Mouse (Mus musculus) hindbrain, embryonic 13.5 days (tissue): ENCODE results near the gene Rnf41. TPM values are rescaled to one million over a fixed set of nuclear protein-coding genes. Genes with fewer than 3 reads are reported as not detected.

Experiments used
- ATAC-seq: fragments of 200-750 bp; cut with Nextera tagmentation; 2 replicates; pipeline ENCODE4 v1.8.0; 2017; ENCODE audit warnings: moderate TSS enrichment; ENCODE audit not compliant: low FRiP score
- H3K27ac ChIP-seq: fragments of 300-500 bp; sonication (generic); 2 replicates; pipeline ENCODE4 v1.5.1; 2015; ENCODE audit warnings: inconsistent platforms, mild to moderate bottlenecking, moderate library complexity
- H3K27me3 ChIP-seq: fragments of 300-500 bp; sonication (generic); 2 replicates; pipeline ENCODE4 v1.6.1; 2015; ENCODE audit warnings: mild to moderate bottlenecking, inconsistent platforms
- H3K36me3 ChIP-seq: fragments of 300-500 bp; sonication (generic); 2 replicates; pipeline ENCODE4 v1.6.1; 2015; ENCODE audit warnings: mild to moderate bottlenecking, inconsistent platforms
- H3K4me1 ChIP-seq: fragments of 300-500 bp; sonication (generic); replicated peaks from 2 replicates; pipeline ENCODE4 v1.6.1; 2015; ENCODE audit warnings: inconsistent platforms
- H3K4me2 ChIP-seq: fragments of 300-500 bp; sonication (generic); 2 replicates; pipeline ENCODE4 v1.6.1; 2015; ENCODE audit warnings: inconsistent platforms, mild to moderate bottlenecking, moderate library complexity
- H3K4me3 ChIP-seq: fragments of 300-500 bp; sonication (generic); 2 replicates; pipeline ENCODE4 v1.5.1; 2015; ENCODE audit warnings: mild to moderate bottlenecking, inconsistent platforms
- H3K9ac ChIP-seq: fragments of 300-500 bp; sonication (generic); 2 replicates; pipeline ENCODE4 v1.6.1; 2015; ENCODE audit warnings: mild to moderate bottlenecking, inconsistent platforms
- H3K9me3 ChIP-seq: fragments of 300-500 bp; sonication (generic); 2 replicates; pipeline ENCODE4 v1.6.1; 2016; ENCODE audit warnings: inconsistent platforms
- WGBS: fragments of 180-500 bp; shearing (Covaris S2); methylation state at CpG from one replicate; pipeline ENCODE4 v1.1.7; 2015; 5-methylcytosine and 5-hydroxymethylcytosine counted together
- polyA plus RNA-seq: library from polyadenylated mRNA; unstranded; fragments of >200 nt; fragmentation: Nextera tagmentation; extraction: Ambion mirVana; gene quantifications from 2 replicates; pipeline ENCODE4 v1.2.1, GENCODE M21; 2015

Rnf41 gene
- polyA plus RNA-seq, 1 experiment from 2014 or later, result 81.9 TPM

DNA sequence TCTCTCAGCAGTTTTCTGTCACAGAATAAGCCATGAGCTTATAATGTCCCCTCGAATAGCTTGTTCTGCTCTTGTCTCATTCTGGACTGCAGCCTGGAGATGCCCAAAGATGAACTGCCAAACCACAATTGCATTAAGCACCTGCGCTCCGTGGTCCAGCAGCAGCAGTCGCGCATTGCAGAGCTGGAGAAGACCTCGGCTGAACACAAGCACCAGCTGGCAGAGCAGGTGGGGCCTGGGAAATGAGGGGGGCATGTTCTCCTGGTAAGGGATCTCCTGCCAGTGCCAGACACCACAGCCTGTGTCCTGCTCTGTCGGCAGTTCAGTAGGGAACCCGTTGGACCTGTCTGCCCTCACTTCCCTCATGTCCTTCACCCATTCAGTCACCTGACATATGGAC lies 24.9 kb downstream of the Rnf41 start:
- no peak for ATAC-seq
- H3K36me3 ChIP-seq, result peaks cover 71% of the 10 kb centered on the region
- 75% methylated on average over 8 of the region's 8 CpGs for WGBS

DNA sequence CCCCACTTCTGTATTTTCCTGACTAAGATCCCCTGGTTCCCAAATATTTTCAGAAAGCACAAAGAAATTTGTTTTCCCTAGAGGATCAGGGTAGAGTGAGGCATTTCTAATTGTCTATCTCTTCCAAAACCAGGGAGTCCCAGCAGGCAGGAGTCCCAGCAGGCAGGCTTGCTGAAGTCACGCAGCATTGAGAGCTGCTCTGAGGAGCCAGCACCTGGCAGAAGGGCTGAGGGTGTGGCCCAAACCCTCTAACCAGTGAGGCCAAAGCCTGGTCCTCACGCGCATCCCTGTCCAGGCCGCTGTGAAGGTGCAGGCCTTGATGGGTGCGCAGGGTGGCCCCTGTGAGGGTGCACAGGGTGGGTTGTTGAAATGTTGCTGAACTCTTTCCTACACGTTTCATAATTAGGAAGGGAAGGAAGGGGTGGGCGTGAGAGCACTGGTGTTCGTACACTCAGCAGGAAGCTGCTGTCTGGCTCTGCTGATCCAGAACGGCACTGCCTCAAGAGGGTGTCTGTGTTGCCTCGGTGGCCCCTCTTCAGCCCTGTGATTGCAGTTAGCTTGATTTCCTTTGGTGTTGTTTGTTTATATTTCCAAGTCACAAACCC lies 27.3 kb downstream of the Rnf41 start:
- Histone ChIP-seq H3K9me3 (no peaks in the 10 kb centered on the region), H3K4me1 (peaks cover 16% of the 10 kb centered on the region), H3K27me3 (no peaks in the 10 kb centered on the region), H3K4me2 (no peak overlapping the region), H3K36me3 (peaks cover 76% of the 10 kb centered on the region), H3K9ac (no peak overlapping the region), H3K4me3 (no peak overlapping the region), H3K27ac (no peak overlapping the region)
- no peak for ATAC-seq
- 91% methylated on average over 10 of the region's 10 CpGs for WGBS

More for the DNA sequence above, 24.9 kb downstream of the Rnf41 start:
- Histone ChIP-seq H3K4me1 (peaks cover 16% of the 10 kb centered on the region), H3K9me3 (no peaks in the 10 kb centered on the region), H3K4me3 (no peak overlapping the region), H3K27me3 (no peaks in the 10 kb centered on the region), H3K4me2 (no peak overlapping the region), H3K9ac (no peak overlapping the region), H3K27ac (peak overlapping the region; percentile 69)

DNA sequence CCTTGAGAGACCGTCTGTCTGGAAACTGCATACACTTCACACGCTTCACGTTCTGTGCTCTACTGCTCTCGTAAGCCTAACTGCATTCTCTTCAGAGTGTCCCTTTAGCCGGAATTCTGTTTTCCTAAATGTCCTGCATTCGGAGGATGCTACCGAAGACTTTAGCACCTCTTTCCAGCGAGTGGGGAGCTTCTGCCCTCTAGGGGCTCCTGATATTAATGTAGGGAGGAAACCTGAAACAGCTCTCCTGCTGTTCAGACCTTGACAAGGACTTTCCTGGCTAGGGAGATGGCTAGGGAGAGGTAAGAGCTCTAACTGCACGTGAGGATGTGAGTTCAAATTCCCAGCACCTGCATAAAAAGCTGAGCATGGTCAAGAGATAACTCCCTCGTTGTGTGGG lies 28.9 kb downstream of the Rnf41 start:
- H3K4me1 ChIP-seq, result peaks cover 7% of the 10 kb centered on the region
- H3K27me3 ChIP-seq, result no peaks in the 10 kb centered on the region
- no peak overlapping the region for H3K4me3 ChIP-seq
- H3K4me2 ChIP-seq, result no peak overlapping the region
- no peak overlapping the region for H3K27ac ChIP-seq
- WGBS, result 65% methylated on average over 10 of the region's 10 CpGs
- ATAC-seq, result no peak
- no peaks in the 10 kb centered on the region for H3K9me3 ChIP-seq
- H3K9ac ChIP-seq, result no peak overlapping the region
- peaks cover 67% of the 10 kb centered on the region for H3K36me3 ChIP-seq

DNA sequence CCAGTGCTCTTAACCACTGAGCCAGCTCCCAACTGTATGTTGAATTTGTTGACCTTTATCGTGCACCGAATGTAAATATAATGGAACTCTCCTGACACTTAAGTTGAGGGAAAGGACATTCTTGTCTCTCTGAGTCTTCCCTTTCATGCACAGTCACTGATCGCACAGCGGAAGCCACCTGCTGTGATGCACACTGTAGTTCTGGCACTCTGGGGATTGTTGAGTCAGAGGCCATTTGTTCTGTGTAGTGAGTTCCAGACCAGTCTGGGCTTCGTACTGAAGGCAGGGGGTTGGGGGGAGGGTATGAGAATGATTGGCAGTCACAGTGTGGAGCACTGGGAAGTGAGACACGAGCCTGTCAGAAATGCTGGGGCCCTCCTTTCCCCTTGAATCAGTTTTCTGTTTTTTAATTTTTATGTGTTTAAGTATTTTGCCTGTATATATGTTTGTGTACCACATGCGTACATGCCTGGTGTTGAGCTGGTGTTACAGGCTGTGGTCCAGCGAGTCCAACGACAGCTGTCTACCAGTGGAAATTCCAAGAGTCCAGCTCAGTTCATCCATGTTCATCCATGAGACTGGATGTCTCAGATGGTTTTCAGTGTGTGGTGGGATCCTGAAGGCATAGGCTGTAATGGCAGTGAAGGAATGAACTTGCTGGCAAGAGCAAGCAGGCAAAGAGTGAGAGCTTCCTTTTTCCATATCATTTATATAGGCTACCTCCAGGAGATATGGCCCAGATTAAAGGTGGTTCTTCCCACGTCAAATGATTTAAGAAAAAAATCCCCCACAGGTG lies 30.1 kb downstream of the Rnf41 start:
- Histone ChIP-seq H3K9me3 (no peaks in the 10 kb centered on the region), H3K36me3 (peaks cover 56% of the 10 kb centered on the region), H3K27me3 (no peaks in the 10 kb centered on the region), H3K4me1 (no peaks in the 10 kb centered on the region), H3K4me2 (no peak overlapping the region), H3K9ac (no peak overlapping the region), H3K4me3 (no peak overlapping the region), H3K27ac (no peak overlapping the region)
- ATAC-seq, result no peak
- WGBS, result 83% methylated on average over 10 of the region's 10 CpGs

DNA sequence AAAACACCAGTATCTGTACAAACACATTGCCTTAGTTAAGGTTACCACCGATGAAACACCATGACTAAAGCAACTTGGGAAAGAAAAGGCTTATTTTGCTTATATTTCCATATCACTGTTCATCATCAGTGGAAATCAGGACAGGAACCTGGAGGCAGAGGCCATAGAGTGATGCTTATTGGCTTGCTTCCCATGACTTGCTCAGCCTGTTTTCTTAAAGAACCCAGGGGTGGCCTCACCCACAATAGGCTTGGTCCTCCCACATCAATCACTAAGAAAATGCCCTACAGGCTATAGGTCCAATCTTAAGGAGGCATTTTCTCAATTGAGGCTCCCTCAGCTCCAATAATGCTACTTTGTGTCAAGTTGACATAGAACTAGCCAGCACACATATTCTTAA lies 31.3 kb downstream of the Rnf41 start:
- ATAC-seq, result no peak
- H3K4me2 ChIP-seq, result no peak overlapping the region
- H3K36me3 ChIP-seq, result peaks cover 46% of the 10 kb centered on the region
- no peaks in the 10 kb centered on the region for H3K27me3 ChIP-seq
- H3K9ac ChIP-seq, result no peak overlapping the region
- WGBS, result 86% methylated on average over 1 of the region's 1 CpGs
- H3K4me1 ChIP-seq, result no peaks in the 10 kb centered on the region
- no peak overlapping the region for H3K27ac ChIP-seq
- H3K4me3 ChIP-seq, result no peak overlapping the region
- H3K9me3 ChIP-seq, result no peaks in the 10 kb centered on the region

DNA sequence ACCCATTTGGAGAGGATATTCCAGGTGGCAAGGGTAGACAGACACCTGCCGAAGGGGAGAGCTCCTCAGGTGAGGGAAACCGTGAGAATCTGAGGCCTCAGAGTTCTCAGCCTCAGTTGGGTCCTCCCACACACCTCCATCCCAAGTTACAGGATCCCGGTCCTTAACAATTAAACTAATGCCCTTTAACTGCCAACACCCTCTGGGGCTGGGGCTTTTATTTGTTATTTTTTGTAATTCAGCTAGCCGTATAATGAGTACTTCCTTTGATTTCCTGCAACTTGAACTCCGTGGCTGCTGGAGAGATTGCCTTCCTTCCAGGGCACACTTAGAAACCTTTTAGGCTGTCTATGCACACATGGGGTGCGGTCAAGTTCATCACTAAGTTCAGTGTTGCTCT lies 32.9 kb downstream of the Rnf41 start:
- ATAC-seq, result no peak
- no peak overlapping the region for H3K27ac ChIP-seq
- 82% methylated on average over 6 of the region's 6 CpGs for WGBS
- no peak overlapping the region for H3K9ac ChIP-seq
- peaks cover 32% of the 10 kb centered on the region for H3K36me3 ChIP-seq
- no peaks in the 10 kb centered on the region for H3K4me1 ChIP-seq
- no peak overlapping the region for H3K4me2 ChIP-seq
- H3K4me3 ChIP-seq, result no peak overlapping the region
- no peaks in the 10 kb centered on the region for H3K27me3 ChIP-seq
- no peaks in the 10 kb centered on the region for H3K9me3 ChIP-seq

DNA sequence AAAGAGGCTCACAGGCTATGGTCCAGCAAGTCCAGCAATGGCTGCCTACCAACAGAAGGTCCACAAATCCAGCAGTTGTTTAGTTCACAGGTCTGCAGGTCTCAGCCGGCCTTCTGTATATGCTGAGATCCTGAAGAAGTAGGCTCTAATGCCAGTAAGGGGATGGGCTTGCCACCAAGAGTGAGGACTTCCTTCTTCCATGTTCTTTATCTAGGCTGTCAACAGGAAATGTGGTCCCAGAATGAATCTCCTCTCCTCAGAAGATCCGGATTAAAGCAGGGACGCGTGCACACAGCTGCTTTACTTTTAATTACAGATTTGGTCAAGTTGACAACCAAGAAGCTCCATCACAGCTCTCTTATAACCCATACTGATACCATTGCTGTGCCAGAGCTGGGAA lies 34.0 kb downstream of the Rnf41 start:
- no peak overlapping the region for H3K27ac ChIP-seq
- ATAC-seq, result no peak
- 82% methylated on average over 4 of the region's 4 CpGs for WGBS
- peaks cover 21% of the 10 kb centered on the region for H3K36me3 ChIP-seq
- H3K9ac ChIP-seq, result no peak overlapping the region
- H3K9me3 ChIP-seq, result no peaks in the 10 kb centered on the region
- no peak overlapping the region for H3K4me3 ChIP-seq
- H3K4me2 ChIP-seq, result no peak overlapping the region
- H3K27me3 ChIP-seq, result no peaks in the 10 kb centered on the region
- no peaks in the 10 kb centered on the region for H3K4me1 ChIP-seq

DNA sequence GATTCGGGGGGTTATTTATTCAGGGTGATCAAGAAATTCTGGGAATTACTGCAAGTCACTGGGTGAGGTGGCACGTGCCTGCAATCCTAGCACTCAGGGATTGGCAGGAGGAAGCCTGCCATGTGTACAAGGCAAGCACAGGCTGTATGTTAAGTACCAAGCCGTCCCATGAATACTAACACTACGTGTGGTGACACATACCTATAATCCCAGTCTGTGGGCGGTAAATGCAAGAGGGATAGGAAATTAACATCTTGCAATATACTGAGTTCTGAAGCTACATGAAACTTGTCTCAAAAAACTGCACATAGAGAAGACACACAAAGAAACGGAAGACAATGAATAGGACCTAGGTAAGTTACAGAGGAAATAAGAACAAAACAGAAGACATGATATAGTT lies 39.6 kb downstream of the Rnf41 start:
- no peak for ATAC-seq
- Histone ChIP-seq H3K27me3 (peaks cover 2% of the 10 kb centered on the region; the same call in 1 of the 2 replicates), H3K9ac (no peak overlapping the region), H3K4me1 (no peaks in the 10 kb centered on the region), H3K36me3 (no peaks in the 10 kb centered on the region), H3K9me3 (no peaks in the 10 kb centered on the region), H3K27ac (no peak overlapping the region), H3K4me2 (no peak overlapping the region), H3K4me3 (no peak overlapping the region)
- 84% methylated on average over 6 of the region's 6 CpGs for WGBS

DNA sequence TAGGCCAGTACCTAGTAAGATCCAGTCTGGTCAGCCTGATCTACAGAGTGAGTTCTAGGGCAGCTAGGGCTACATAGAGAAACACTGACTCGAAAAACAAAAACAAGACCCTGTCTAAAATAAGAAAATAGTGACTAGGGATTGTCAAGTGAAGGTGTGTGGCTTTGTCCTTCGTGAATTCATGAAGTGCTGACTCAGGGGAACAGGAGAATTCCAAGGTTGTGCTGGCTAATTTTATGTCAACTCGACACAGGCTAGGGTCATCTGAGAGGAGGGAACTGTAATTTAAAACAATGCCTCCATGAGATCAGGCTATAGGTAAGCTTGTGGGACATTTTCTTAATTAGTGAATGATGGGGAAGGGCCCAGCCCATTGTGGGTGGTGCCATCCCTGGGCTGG lies 43.0 kb downstream of the Rnf41 start:
- Histone ChIP-seq H3K27ac (no peak overlapping the region), H3K4me2 (no peak overlapping the region), H3K9me3 (no peaks in the 10 kb centered on the region), H3K4me3 (no peak overlapping the region), H3K4me1 (no peaks in the 10 kb centered on the region), H3K36me3 (no peaks in the 10 kb centered on the region), H3K27me3 (peaks cover 3% of the 10 kb centered on the region; the same call in 1 of the 2 replicates), H3K9ac (peak overlapping the region; percentile 19; the same call in 1 of the 2 replicates)
- ATAC-seq, result no peak
- WGBS, result 79% methylated on average over 3 of the region's 3 CpGs

DNA sequence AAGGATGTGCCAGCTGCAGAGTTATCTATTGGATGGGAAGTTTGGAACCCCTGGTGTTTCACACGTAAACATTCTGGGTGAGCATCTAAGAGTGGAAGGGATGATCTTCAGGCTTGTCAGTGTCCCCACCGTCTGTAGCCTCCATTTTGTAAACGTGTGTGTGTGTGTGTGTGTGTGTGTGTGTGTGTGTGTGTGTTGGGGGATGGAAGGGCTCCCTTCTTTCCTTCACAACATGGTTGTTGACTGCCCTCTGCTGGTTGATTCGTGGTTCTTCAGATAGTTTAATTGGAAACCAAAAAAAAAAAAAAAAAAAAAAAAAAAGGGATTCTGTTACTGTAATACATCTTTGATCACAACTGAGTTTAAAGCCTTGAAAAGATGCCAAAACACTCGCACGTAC lies 43.8 kb downstream of the Rnf41 start:
- H3K9ac ChIP-seq, result 0 out of 2 replicates have a peak overlapping the region, but pooled peaks have one; percentile 19
- ATAC-seq, result no peak
- H3K36me3 ChIP-seq, result no peaks in the 10 kb centered on the region
- peak overlapping the region; percentile 37 for H3K4me2 ChIP-seq
- peaks cover 3% of the 10 kb centered on the region; the same call in 1 of the 2 replicates for H3K27me3 ChIP-seq
- WGBS, result 1% methylated on average over 6 of the region's 6 CpGs
- peaks cover 2% of the 10 kb centered on the region for H3K4me1 ChIP-seq
- peak overlapping the region; percentile 18; the same call in 1 of the 2 replicates for H3K4me3 ChIP-seq
- no peaks in the 10 kb centered on the region for H3K9me3 ChIP-seq
- no peak overlapping the region for H3K27ac ChIP-seq

DNA sequence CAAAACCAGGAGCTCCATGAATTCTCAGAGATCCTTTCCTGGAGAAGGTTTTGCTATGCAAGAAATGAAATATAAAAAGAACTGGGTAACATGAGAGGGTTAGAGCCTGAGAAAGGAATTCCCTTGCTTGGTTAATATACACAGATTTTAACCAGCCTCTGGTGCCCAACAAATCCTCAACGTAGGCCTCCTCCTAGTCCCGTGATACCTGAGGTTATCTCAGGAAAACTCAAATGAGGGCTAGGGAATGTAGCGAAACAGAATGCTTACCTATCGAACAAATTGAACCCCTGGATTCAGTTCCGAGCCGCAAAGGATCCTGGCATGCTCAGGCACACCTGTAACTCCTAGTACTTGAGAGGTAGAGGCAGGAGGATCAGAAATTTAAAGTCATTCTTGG lies 46.2 kb downstream of the Rnf41 start:
- Histone ChIP-seq H3K4me1 (peaks cover 14% of the 10 kb centered on the region), H3K4me2 (no peak overlapping the region), H3K9ac (no peak overlapping the region), H3K27me3 (peaks cover 3% of the 10 kb centered on the region; the same call in 1 of the 2 replicates), H3K36me3 (peaks cover 12% of the 10 kb centered on the region), H3K4me3 (peak overlapping the region; percentile 91; the same call in 1 of the 2 replicates), H3K27ac (no peak overlapping the region), H3K9me3 (no peaks in the 10 kb centered on the region)
- 84% methylated on average over 6 of the region's 6 CpGs for WGBS
- no peak for ATAC-seq

DNA sequence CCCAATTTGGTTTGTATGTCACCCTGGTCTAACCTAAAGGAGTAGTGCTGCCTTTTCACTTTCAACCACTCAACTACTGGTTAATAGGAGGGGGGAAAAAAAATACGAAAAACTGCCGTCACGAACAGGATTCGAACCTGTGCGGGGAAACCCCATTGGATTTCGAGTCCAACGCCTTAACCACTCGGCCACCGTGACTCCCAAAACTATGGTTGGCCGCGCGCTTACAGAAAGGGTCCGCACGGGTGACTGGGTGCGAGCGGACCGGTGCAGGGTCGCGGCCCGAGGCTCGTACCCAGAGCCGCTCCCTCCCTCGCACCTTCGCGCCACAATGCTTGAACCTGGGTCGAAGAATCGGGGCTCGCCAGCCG lies 46.9 kb downstream of the Rnf41 start:
- Histone ChIP-seq H3K4me2 (peak overlapping the region; percentile 89), H3K27me3 (peaks cover 3% of the 10 kb centered on the region; the same call in 1 of the 2 replicates), H3K9ac (peak overlapping the region; percentile 99), H3K4me1 (peaks cover 14% of the 10 kb centered on the region), H3K4me3 (peak overlapping the region; percentile 91), H3K36me3 (peaks cover 18% of the 10 kb centered on the region), H3K9me3 (no peaks in the 10 kb centered on the region), H3K27ac (peak overlapping the region; percentile 98)
- under 1% methylated on average over 29 of the region's 29 CpGs for WGBS
- peak; percentile 75 for ATAC-seq
